Mouse (Mus musculus) MEL (cell line): ENCODE data around the gene Fbrs. TPM values are rescaled to one million over a fixed set of nuclear protein-coding genes. Genes with fewer than 3 reads are reported as not detected.
A peak's percentile ranks its signal among the peaks of the same experiment; 100 is the strongest.
"Not testable (repeated sequence)": the region's sequence is repeated elsewhere in the genome, so short reads cannot be mapped to it uniquely, and the experiment has no call there.

Experiments
- DNase-seq: peaks from one replicate; pipeline ENCODE4 v3.0.0; 2011; ENCODE audit warnings: low read depth, low spot score
- H3K27ac ChIP-seq: 2 replicates; pipeline ENCODE4 v1.5.1; 2012; ENCODE audit warnings: low read depth, mild to moderate bottlenecking, control low read depth, low read length, moderate library complexity; ENCODE audit not compliant: control insufficient read depth
- H3K27me3 ChIP-seq, 2 experiments: fragments of 150-350 bp in 1 of 2; sonication (generic) in 1 of 2; 2 replicates each; pipeline ENCODE4 v1.6.1; 2012; ENCODE audit warnings: low read length in 2 of 2, mild to moderate bottlenecking in 2 of 2, improper control_type of control experiment in 1 of 2, moderate library complexity in 1 of 2; ENCODE audit not compliant: insufficient read depth in 2 of 2, control insufficient read depth in 1 of 2
- H3K36me3 ChIP-seq, 2 experiments: 2 replicates each; pipeline ENCODE4 v1.6.1; 2012 to 2014; ENCODE audit warnings: low read length in 2 of 2, improper control_type of control experiment in 1 of 2, inconsistent platforms in 1 of 2, mild to moderate bottlenecking in 1 of 2; ENCODE audit not compliant: insufficient read depth in 2 of 2, control insufficient read depth in 1 of 2
- H3K4me1 ChIP-seq, 2 experiments: fragments of 150-350 bp in 1 of 2; sonication (generic) in 1 of 2; 2 replicates each; pipeline ENCODE4 v1.6.1; 2012; ENCODE audit warnings: low read length in 2 of 2, improper control_type of control experiment in 1 of 2, mild to moderate bottlenecking in 1 of 2; ENCODE audit not compliant: insufficient read depth in 2 of 2, control insufficient read depth in 1 of 2
- H3K4me3 ChIP-seq, 2 experiments: fragments of 150-350 bp in 1 of 2; sonication (generic) in 1 of 2; 2 replicates each; pipeline ENCODE4 v1.5.1; 2012; ENCODE audit warnings: low read depth in 2 of 2, low read length in 2 of 2, mild to moderate bottlenecking in 2 of 2, moderate library complexity in 2 of 2, control low read depth in 1 of 2, improper control_type of control experiment in 1 of 2; ENCODE audit not compliant: control insufficient read depth in 1 of 2, insufficient read depth in 1 of 2
- H3K79me2 ChIP-seq: 2 replicates; pipeline ENCODE4 v1.6.1; 2012; ENCODE audit warnings: mild to moderate bottlenecking, low read length, moderate library complexity; ENCODE audit not compliant: control insufficient read depth, poor library complexity, insufficient read depth
- H3K9ac ChIP-seq: 2 replicates; pipeline ENCODE4 v1.6.1; 2012; ENCODE audit warnings: low read depth, mild to moderate bottlenecking, control low read depth, low read length, moderate library complexity; ENCODE audit not compliant: control insufficient read depth, poor library complexity, severe bottlenecking
- H3K9me3 ChIP-seq: fragments of 150-350 bp; sonication (generic); replicated peaks from 2 replicates; pipeline ENCODE4 v1.6.1; 2012; ENCODE audit warnings: mild to moderate bottlenecking, low read length, improper control_type of control experiment, moderate library complexity; ENCODE audit not compliant: insufficient read depth
- BHLHE40 ChIP-seq: IDR thresholded peaks from 2 replicates; pipeline ENCODE4 v1.6.1; 2012; ENCODE audit warnings: low read depth, mild to moderate bottlenecking, inconsistent platforms, low read length, improper control_type of control experiment, borderline replicate concordance
- CHD2 ChIP-seq: IDR thresholded peaks from 2 replicates; pipeline ENCODE4 v1.6.1; 2011; ENCODE audit warnings: low read length, improper control_type of control experiment
- E2F4 ChIP-seq: IDR thresholded peaks from 2 replicates; pipeline ENCODE4 v1.6.1; 2011; ENCODE audit warnings: low read depth, low read length, improper control_type of control experiment, borderline replicate concordance
- EP300 ChIP-seq, 2 experiments: IDR thresholded peaks; 2 replicates each; pipeline ENCODE4 v1.6.1; 2011; ENCODE audit warnings: improper control_type of control experiment in 2 of 2, low read length in 2 of 2, low read depth in 1 of 2, mild to moderate bottlenecking in 1 of 2
- ETS1 ChIP-seq: IDR thresholded peaks from 2 replicates; pipeline ENCODE4 v1.6.1; 2012; ENCODE audit warnings: low read depth, mild to moderate bottlenecking, inconsistent platforms, low read length, improper control_type of control experiment, moderate library complexity
- GABPA ChIP-seq: IDR thresholded peaks from 2 replicates; pipeline ENCODE4 v1.6.1; 2012; ENCODE audit warnings: low read depth, mild to moderate bottlenecking, inconsistent platforms, low read length, improper control_type of control experiment, moderate library complexity
- GATA1 ChIP-seq: IDR thresholded peaks from 2 replicates; pipeline ENCODE4 v1.6.1; 2011; ENCODE audit warnings: low read depth, low read length, improper control_type of control experiment
- HCFC1 ChIP-seq: IDR thresholded peaks from 2 replicates; pipeline ENCODE4 v1.6.1; 2012; ENCODE audit warnings: low read depth, mild to moderate bottlenecking, inconsistent platforms, low read length, improper control_type of control experiment, moderate library complexity
- KAT2A ChIP-seq: conservative IDR thresholded peaks from 2 replicates; pipeline ENCODE4 v1.6.1; 2012; ENCODE audit warnings: low read depth, low read length, improper control_type of control experiment, inconsistent platforms
- MXI1 ChIP-seq: IDR thresholded peaks from 2 replicates; pipeline ENCODE4 v1.6.1; 2011; ENCODE audit warnings: mild to moderate bottlenecking, low read depth, low read length, improper control_type of control experiment
- NELFE ChIP-seq: IDR thresholded peaks from 2 replicates; pipeline ENCODE4 v1.6.1; 2011; ENCODE audit warnings: low read depth, low read length, improper control_type of control experiment
- POLR2A ChIP-seq, 2 experiments: IDR thresholded peaks; 2 replicates each; pipeline ENCODE4 v1.6.1; 2011 to 2012; ENCODE audit warnings: low read length in 2 of 2, mild to moderate bottlenecking in 2 of 2, control low read depth in 1 of 2, improper control_type of control experiment in 1 of 2, low read depth in 1 of 2, moderate library complexity in 1 of 2; ENCODE audit not compliant: control insufficient read depth in 1 of 2, insufficient read depth in 1 of 2, poor library complexity in 1 of 2
- RCOR1 ChIP-seq: IDR thresholded peaks from 2 replicates; pipeline ENCODE4 v1.6.1; 2012; ENCODE audit warnings: low read depth, mild to moderate bottlenecking, inconsistent platforms, low read length, improper control_type of control experiment
- SIN3A ChIP-seq: IDR thresholded peaks from 2 replicates; pipeline ENCODE4 v1.6.1; 2012; ENCODE audit warnings: low read length, improper control_type of control experiment, inconsistent platforms
- TCF12 ChIP-seq: IDR thresholded peaks from 2 replicates; pipeline ENCODE4 v1.6.1; 2014; ENCODE audit warnings: low read depth, mild to moderate bottlenecking, inconsistent platforms, low read length, improper control_type of control experiment, moderate library complexity
- UBTF ChIP-seq: IDR thresholded peaks from 2 replicates; pipeline ENCODE4 v1.6.1; 2012; ENCODE audit warnings: low read depth, mild to moderate bottlenecking, inconsistent platforms, low read length, improper control_type of control experiment, moderate library complexity, borderline replicate concordance; ENCODE audit not compliant: insufficient read depth
- USF2 ChIP-seq, 2 experiments: IDR thresholded peaks; 2 replicates each; pipeline ENCODE4 v1.6.1; 2011 to 2012; ENCODE audit warnings: improper control_type of control experiment in 2 of 2, low read length in 2 of 2, borderline replicate concordance in 1 of 2, inconsistent platforms in 1 of 2, low read depth in 1 of 2, mild to moderate bottlenecking in 1 of 2; ENCODE audit not compliant: insufficient read depth in 1 of 2
- ZC3H11A ChIP-seq: IDR thresholded peaks from 2 replicates; pipeline ENCODE4 v1.6.1; 2012; ENCODE audit warnings: low read depth, mild to moderate bottlenecking, inconsistent platforms, low read length, improper control_type of control experiment
- ZKSCAN1 ChIP-seq: IDR thresholded peaks from 2 replicates; pipeline ENCODE4 v1.6.1; 2012; ENCODE audit warnings: low read depth, mild to moderate bottlenecking, inconsistent platforms, low read length, improper control_type of control experiment, moderate library complexity
- ZNF384 ChIP-seq: IDR thresholded peaks from 2 replicates; pipeline ENCODE4 v1.6.1; 2012; ENCODE audit warnings: low read depth, mild to moderate bottlenecking, inconsistent platforms, low read length, improper control_type of control experiment
- polyA plus RNA-seq, 2 experiments: library from polyadenylated mRNA; stranded (reverse) in 1 of 2; unstranded in 1 of 2; fragments of >175 nt in 1 of 2; fragments of >200 nt in 1 of 2; gene quantifications; 2 replicates each; pipeline versions ENCODE4 v1.2.1 to v1.2.4; 2012; ENCODE audit warnings: low replicate concordance in 2 of 2, low read depth in 1 of 2; ENCODE audit not compliant: insufficient read length in 2 of 2, insufficient read depth in 1 of 2, missing spikeins in 1 of 2
- total RNA-seq: library from RNA; depleted of rRNA; stranded (reverse); fragments of 300-350 nt; gene quantifications from 2 replicates; pipeline ENCODE4 v1.2.3, GENCODE M21; 2012

Fbrs gene
- total and polyA plus RNA-seq, 3 experiments: 7.5 to 53.3 TPM; not detected in 1

GRCm38 (mm10) chr7:127449966-127450365 lies 29.0 kb upstream of the Fbrs start (continued):
- TF ChIP-seq BHLHE40 (no peak), TCF12 (no peak)

GRCm38 (mm10) chr7:127453056-127453455 lies 25.9 kb upstream of the Fbrs start:
- H3K36me3 ChIP-seq: peaks cover 3 to 14% of the 10 kb centered on the region in 2 experiments; a peak in 3 of 4 replicates
- no peaks in the 10 kb centered on the region for H3K9me3 ChIP-seq
- H3K27me3 ChIP-seq: no peaks in the 10 kb centered on the region
- H3K9ac ChIP-seq: no peak overlapping the region
- H3K4me1 ChIP-seq: peaks cover 0 to 15% of the 10 kb centered on the region in 2 experiments; a peak in 2 of 4 replicates
- no peak overlapping the region for H3K4me3 ChIP-seq
- H3K79me2 ChIP-seq: peaks cover 33% of the 10 kb centered on the region
- DNase-seq: no peak
- H3K27ac ChIP-seq: no peak overlapping the region
- no peak for TF ChIP-seq HCFC1
- no peak for TF ChIP-seq ZNF384
- TF ChIP-seq BHLHE40: no peak
- no peak for TF ChIP-seq E2F4
- no peak for TF ChIP-seq ZKSCAN1

GRCm38 (mm10) chr7:127454905-127455304 lies 24.1 kb upstream of the Fbrs start:
- H3K4me3 ChIP-seq: no peak overlapping the region
- no peak overlapping the region for H3K27ac ChIP-seq
- H3K36me3 ChIP-seq: peaks cover 3 to 11% of the 10 kb centered on the region in 2 experiments
- H3K79me2 ChIP-seq: peaks cover 17% of the 10 kb centered on the region
- no peak overlapping the region for H3K9ac ChIP-seq
- H3K27me3 ChIP-seq: no peaks in the 10 kb centered on the region
- no peak for TF ChIP-seq POLR2A (IDR thresholded peaks at IDR 0.05; ENCODE audit: control insufficient read depth in 1 of 2, insufficient read depth in 1 of 2, low read depth in 1 of 2, low read length in 2 of 2, poor library complexity in 1 of 2)
- no peak for TF ChIP-seq ZKSCAN1
- TF ChIP-seq RCOR1: no peak
- TF ChIP-seq NELFE: no peak
- no peak for TF ChIP-seq BHLHE40
- no peak for TF ChIP-seq GABPA
- TF ChIP-seq USF2 (IDR thresholded peaks at IDR 0.05; ENCODE audit: borderline replicate concordance in 1 of 2, insufficient read depth in 1 of 2, low read depth in 1 of 2, low read length in 2 of 2): no peak
- TF ChIP-seq SIN3A: peak; percentile 94
- TF ChIP-seq ZC3H11A: no peak
- TF ChIP-seq MXI1: peak; percentile 93
- no peak for TF ChIP-seq EP300 (IDR thresholded peaks at IDR 0.05; ENCODE audit: low read depth in 1 of 2, low read length in 2 of 2)
- TF ChIP-seq CHD2: no peak
- TF ChIP-seq GATA1: no peak
- TF ChIP-seq UBTF: no peak
- no peak for TF ChIP-seq ETS1
- TF ChIP-seq KAT2A: no peak
- H3K4me1 ChIP-seq: peaks cover 0 to 11% of the 10 kb centered on the region in 2 experiments; a peak in 1 of 4 replicates
- H3K9me3 ChIP-seq: no peaks in the 10 kb centered on the region
- DNase-seq: peak; percentile 48

GRCm38 (mm10) chr7:127458371-127459122 lies 20.5 kb upstream of the Fbrs start:
- H3K9ac ChIP-seq, H3K36me3 ChIP-seq, H3K27ac ChIP-seq: not testable (repeated sequence)

More at GRCm38 (mm10) chr7:127458371-127459122, 20.5 kb upstream of the Fbrs start:
- DNase-seq, H3K27me3 ChIP-seq, H3K4me3 ChIP-seq, H3K4me1 ChIP-seq, H3K9me3 ChIP-seq, H3K79me2 ChIP-seq: not testable (repeated sequence)
